Mouse (Mus musculus): ENCODE measurements around the gene Cdc37l1. TPM values are rescaled to one million over a fixed set of nuclear protein-coding genes. Genes with fewer than 3 reads are reported as not detected.

Gene Cdc37l1
- total and polyA plus RNA-seq, 3 experiments = 20.4 to 80.4 (median 68.6) TPM

DNA sequence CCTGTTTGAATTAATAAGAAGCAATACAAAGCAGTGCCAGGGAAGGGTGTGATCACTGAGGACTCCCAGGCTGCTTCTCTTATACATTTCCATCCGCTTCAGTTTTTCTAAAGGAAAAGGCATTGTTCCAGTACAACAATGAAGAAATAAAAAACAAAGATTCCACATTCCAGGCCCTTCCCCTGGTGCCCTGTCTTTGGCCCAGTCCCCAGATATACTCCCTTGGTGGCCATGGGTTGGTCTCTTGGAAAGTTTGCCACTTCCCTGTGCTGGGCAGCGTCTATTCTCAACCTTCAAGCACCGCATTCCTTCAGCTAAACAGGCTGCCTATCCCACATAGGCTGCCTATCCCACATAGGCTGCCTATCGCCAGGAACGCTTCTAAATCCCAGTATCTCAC is 46.9 kb downstream of the Cdc37l1 start:
- Histone ChIP-seq H3K4me3 (no peak overlapping the region), H3K27me3 (ENCODE audit: control insufficient read depth, insufficient read depth, low read length) (no peaks in the 10 kb centered on the region), H3K4me1 (ENCODE audit: control insufficient read depth, insufficient read depth, low read length) (peaks cover 3% of the 10 kb centered on the region; the same call in 1 of the 2 replicates), H3K79me2 (replicated peaks; ENCODE audit: control insufficient read depth, insufficient read depth, low read length) (peaks cover 3% of the 10 kb centered on the region), H3K9ac (ENCODE audit: low read depth, low read length) (no peak overlapping the region), H3K27ac (no peak overlapping the region), H3K36me3 (ENCODE audit: control insufficient read depth, insufficient read depth, low read length) (peaks cover 9% of the 10 kb centered on the region)
- no peak for DNase-seq
- intact Hi-C loops (cut with DNase I) = no loop called here
- TF ChIP-seq CTCF (IDR thresholded peaks at IDR 0.05) (no peak), EP300 (IDR thresholded peaks at IDR 0.05; ENCODE audit: insufficient read depth, low read depth, low read length) (no peak), POLR2A (IDR thresholded peaks at IDR 0.05; ENCODE audit: insufficient read depth, low read depth, low read length) (no peak)
- WGBS = 54% methylated on average over 5 of the region's 5 CpGs

DNA sequence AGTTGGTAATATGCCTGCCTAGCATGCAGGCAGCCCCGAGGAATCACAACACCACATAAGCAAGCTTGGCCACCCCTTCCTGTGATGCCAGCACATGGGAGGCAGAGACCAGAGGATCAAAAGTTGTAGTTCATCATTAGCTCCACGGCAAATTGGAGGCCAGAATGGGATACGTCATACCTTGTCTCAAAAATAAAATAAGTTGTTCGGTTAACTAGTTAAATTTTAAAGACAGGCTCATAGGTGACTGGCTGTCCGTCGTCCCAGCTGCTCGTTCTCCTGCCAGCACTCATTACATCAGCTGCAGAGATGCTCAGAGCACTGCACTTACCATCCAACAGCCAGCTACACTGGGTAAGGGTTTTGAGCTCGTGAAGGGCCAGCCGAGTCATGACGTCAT is 47.4 kb downstream of the Cdc37l1 start:
- no peak overlapping the region for H3K27ac ChIP-seq
- 87% methylated on average over 10 of the region's 10 CpGs for WGBS
- peaks cover 3% of the 10 kb centered on the region for H3K79me2 ChIP-seq (replicated peaks; ENCODE audit: control insufficient read depth, insufficient read depth, low read length)

GRCm38 (mm10) chr19:29039334-29039733 is 49.2 kb downstream of the Cdc37l1 start:
- Histone ChIP-seq H3K4me3 (no peak overlapping the region), H3K27me3 (ENCODE audit: control insufficient read depth, insufficient read depth, low read length) (no peaks in the 10 kb centered on the region), H3K79me2 (replicated peaks; ENCODE audit: control insufficient read depth, insufficient read depth, low read length) (peaks cover 3% of the 10 kb centered on the region), H3K4me1 (ENCODE audit: control insufficient read depth, insufficient read depth, low read length) (peaks cover 3% of the 10 kb centered on the region; the same call in 1 of the 2 replicates), H3K9ac (ENCODE audit: low read depth, low read length) (no peak overlapping the region), H3K27ac (no peak overlapping the region), H3K36me3 (ENCODE audit: control insufficient read depth, insufficient read depth, low read length) (peaks cover 5% of the 10 kb centered on the region)
- no peak for DNase-seq
- TF ChIP-seq CTCF (IDR thresholded peaks at IDR 0.05) (peak; percentile 28), EP300 (IDR thresholded peaks at IDR 0.05; ENCODE audit: insufficient read depth, low read depth, low read length) (no peak)
- intact Hi-C loops (cut with DNase I) = no loop called here

More for the DNA sequence above, 47.4 kb downstream of the Cdc37l1 start:
- Histone ChIP-seq H3K4me1 (ENCODE audit: control insufficient read depth, insufficient read depth, low read length) (peaks cover 3% of the 10 kb centered on the region; the same call in 1 of the 2 replicates), H3K9ac (ENCODE audit: low read depth, low read length) (no peak overlapping the region), H3K27me3 (ENCODE audit: control insufficient read depth, insufficient read depth, low read length) (no peaks in the 10 kb centered on the region), H3K4me3 (no peak overlapping the region), H3K36me3 (ENCODE audit: control insufficient read depth, insufficient read depth, low read length) (peaks cover 8% of the 10 kb centered on the region)
- TF ChIP-seq CTCF (IDR thresholded peaks at IDR 0.05) (no peak), EP300 (IDR thresholded peaks at IDR 0.05; ENCODE audit: insufficient read depth, low read depth, low read length) (no peak), POLR2A (IDR thresholded peaks at IDR 0.05; ENCODE audit: insufficient read depth, low read depth, low read length) (no peak)
- DNase-seq = no peak
- intact Hi-C loops (cut with DNase I) = no loop called here

DNA sequence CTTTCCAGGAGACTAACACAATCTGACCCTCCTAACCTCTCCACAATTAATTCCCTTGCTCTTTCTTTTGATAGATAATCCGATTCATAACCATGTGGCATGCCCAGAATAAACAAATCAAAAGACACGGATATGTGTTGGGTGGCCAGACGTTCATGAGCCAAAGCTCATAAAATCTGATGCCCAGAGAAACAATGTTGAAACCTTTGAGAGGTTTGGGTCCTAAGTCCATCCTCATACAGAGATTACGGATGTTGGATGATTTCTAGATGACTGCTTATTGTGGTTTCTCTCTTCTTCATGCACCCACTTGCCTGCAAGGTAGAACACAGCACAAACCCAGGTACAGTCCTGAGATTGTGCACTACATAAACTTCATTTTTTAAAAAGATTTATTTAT is 50.1 kb downstream of the Cdc37l1 start:
- peaks cover 5% of the 10 kb centered on the region for H3K36me3 ChIP-seq (ENCODE audit: control insufficient read depth, insufficient read depth, low read length)
- H3K79me2 ChIP-seq (replicated peaks; ENCODE audit: control insufficient read depth, insufficient read depth, low read length) = peaks cover 2% of the 10 kb centered on the region
- no peak overlapping the region for H3K4me3 ChIP-seq
- no peak for DNase-seq
- no peak for TF ChIP-seq EP300 (IDR thresholded peaks at IDR 0.05; ENCODE audit: insufficient read depth, low read depth, low read length)
- no peak for TF ChIP-seq CTCF (IDR thresholded peaks at IDR 0.05)
- no peak for TF ChIP-seq POLR2A (IDR thresholded peaks at IDR 0.05; ENCODE audit: insufficient read depth, low read depth, low read length)
- no peak overlapping the region for H3K27ac ChIP-seq
- 94% methylated on average over 4 of the region's 4 CpGs for WGBS
- H3K9ac ChIP-seq (ENCODE audit: low read depth, low read length) = no peak overlapping the region
- no peaks in the 10 kb centered on the region for H3K27me3 ChIP-seq (ENCODE audit: control insufficient read depth, insufficient read depth, low read length)
- intact Hi-C loops (cut with DNase I) = no loop called here
- H3K4me1 ChIP-seq (ENCODE audit: control insufficient read depth, insufficient read depth, low read length) = peaks cover 3% of the 10 kb centered on the region; the same call in 1 of the 2 replicates

GRCm38 (mm10) chr19:29042143-29042542 is 52.0 kb downstream of the Cdc37l1 start:
- Histone ChIP-seq H3K27me3 (ENCODE audit: control insufficient read depth, insufficient read depth, low read length) (no peaks in the 10 kb centered on the region), H3K4me1 (ENCODE audit: control insufficient read depth, insufficient read depth, low read length) (peaks cover 4% of the 10 kb centered on the region), H3K9ac (ENCODE audit: low read depth, low read length) (no peak overlapping the region), H3K4me3 (no peak overlapping the region), H3K79me2 (replicated peaks; ENCODE audit: control insufficient read depth, insufficient read depth, low read length) (peaks cover under 1% of the 10 kb centered on the region), H3K36me3 (ENCODE audit: control insufficient read depth, insufficient read depth, low read length) (no peaks in the 10 kb centered on the region; the same call in none of the 2 replicates), H3K27ac (no peak overlapping the region)
- intact Hi-C loops (cut with DNase I) = no loop called here
- TF ChIP-seq POLR2A (IDR thresholded peaks at IDR 0.05; ENCODE audit: insufficient read depth, low read depth, low read length) (no peak), CTCF (IDR thresholded peaks at IDR 0.05) (no peak), EP300 (IDR thresholded peaks at IDR 0.05; ENCODE audit: insufficient read depth, low read depth, low read length) (no peak)
- no peak for DNase-seq
- WGBS = 68% methylated on average over 6 of the region's 6 CpGs

DNA sequence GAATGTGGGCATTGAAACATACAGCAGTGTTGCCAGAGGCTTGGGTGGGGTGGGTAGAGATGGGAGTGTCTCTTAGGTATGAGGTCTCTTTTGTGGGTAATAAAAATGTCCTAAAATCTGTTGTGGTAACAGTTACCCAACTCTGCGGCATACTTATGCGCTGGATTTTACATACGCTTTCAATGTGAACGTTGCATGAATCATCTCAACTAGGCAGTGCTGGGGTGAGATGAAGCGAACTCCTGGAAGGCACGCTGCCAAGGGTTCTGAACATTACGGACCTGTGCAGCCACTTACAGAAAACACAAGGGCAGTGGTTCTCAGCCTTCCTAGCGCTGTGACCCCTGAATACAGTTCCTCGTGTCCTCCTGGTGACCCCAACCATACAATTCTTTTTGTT is 52.5 kb downstream of the Cdc37l1 start:
- intact Hi-C loops (cut with DNase I) = no loop called here

More for the DNA sequence above, 52.5 kb downstream of the Cdc37l1 start:
- no peaks in the 10 kb centered on the region; the same call in none of the 2 replicates for H3K79me2 ChIP-seq (replicated peaks; ENCODE audit: control insufficient read depth, insufficient read depth, low read length)
- H3K4me1 ChIP-seq (ENCODE audit: control insufficient read depth, insufficient read depth, low read length) = peaks cover 3% of the 10 kb centered on the region
- TF ChIP-seq EP300 (IDR thresholded peaks at IDR 0.05; ENCODE audit: insufficient read depth, low read depth, low read length) (no peak), POLR2A (IDR thresholded peaks at IDR 0.05; ENCODE audit: insufficient read depth, low read depth, low read length) (no peak), CTCF (IDR thresholded peaks at IDR 0.05) (no peak)
- DNase-seq = no peak
- WGBS = 78% methylated on average over 9 of the region's 9 CpGs
- H3K9ac ChIP-seq (ENCODE audit: low read depth, low read length) = no peak overlapping the region
- H3K27me3 ChIP-seq (ENCODE audit: control insufficient read depth, insufficient read depth, low read length) = no peaks in the 10 kb centered on the region
- H3K4me3 ChIP-seq = no peak overlapping the region
- no peaks in the 10 kb centered on the region; the same call in none of the 2 replicates for H3K36me3 ChIP-seq (ENCODE audit: control insufficient read depth, insufficient read depth, low read length)
- H3K27ac ChIP-seq = no peak overlapping the region
